Mouse (Mus musculus) ES-E14 (cell line): ENCODE data around the gene Olfr549.

ENCODE experiments used
- HCFC1 ChIP-seq: IDR thresholded peaks from 2 replicates; pipeline ENCODE4 v1.6.1; 2012; ENCODE audit warnings: low read length, inconsistent platforms, borderline replicate concordance; ENCODE audit not compliant: insufficient read depth
- MAFK ChIP-seq: IDR thresholded peaks from 2 replicates; pipeline ENCODE4 v1.6.1; 2014; ENCODE audit warnings: mild to moderate bottlenecking, low read depth, low read length, inconsistent platforms; ENCODE audit not compliant: insufficient read depth
- ZC3H11A ChIP-seq: IDR thresholded peaks from 2 replicates; pipeline ENCODE4 v1.6.1; 2012; ENCODE audit warnings: low read depth, mild to moderate bottlenecking, inconsistent platforms, low read length, borderline replicate concordance
- ZNF384 ChIP-seq: IDR thresholded peaks from 2 replicates; pipeline ENCODE4 v1.6.1; 2012; ENCODE audit warnings: low read depth, low read length, inconsistent platforms

DNA sequence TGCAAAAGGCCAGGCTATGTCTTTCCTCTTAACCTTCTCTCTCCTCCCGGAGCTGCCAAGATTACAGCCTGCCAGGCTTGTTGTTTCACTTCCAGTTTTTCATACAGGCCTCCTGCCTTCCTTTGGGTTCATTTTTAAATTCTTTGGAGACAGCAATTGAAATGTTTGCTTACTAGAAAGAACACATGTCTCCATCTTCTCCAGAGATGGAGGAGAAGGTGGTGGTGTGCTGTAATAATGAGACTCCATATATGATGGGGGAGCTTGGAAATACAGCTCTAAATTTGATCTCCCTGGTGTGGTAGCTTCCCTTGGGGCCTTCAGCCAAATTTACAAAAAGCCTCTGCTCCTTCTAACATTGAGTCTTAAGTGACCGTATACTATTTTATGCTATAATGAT is 9.1 kb upstream of the Olfr549 start, which contains the start of gene Olfr548-ps1:
- TF ChIP-seq MAFK: no peak
- TF ChIP-seq HCFC1: no peak
- TF ChIP-seq ZC3H11A: no peak
- TF ChIP-seq ZNF384: no peak
